Mouse (Mus musculus) small intestine, adult 2 months (tissue): ENCODE data around the gene Cd209g. TPM values are rescaled to one million over a fixed set of nuclear protein-coding genes. Genes with fewer than 3 reads are reported as not detected.
A peak's percentile ranks its signal among the peaks of the same experiment; 100 is the strongest.

Experiments
- H3K27ac ChIP-seq: fragments of 200-500 bp; 2 replicates; pipeline ENCODE4 v1.5.1; 2012; ENCODE audit warnings: low read depth, low read length, control low read depth, inconsistent platforms; ENCODE audit not compliant: insufficient read depth
- H3K27me3 ChIP-seq: fragments of 200-500 bp; 2 replicates; pipeline ENCODE4 v1.6.1; 2012; ENCODE audit warnings: mild to moderate bottlenecking, moderate library complexity, low read length, inconsistent platforms; ENCODE audit not compliant: control insufficient read depth, insufficient read depth
- H3K36me3 ChIP-seq: fragments of 200-500 bp; 2 replicates; pipeline ENCODE4 v1.6.1; 2012; ENCODE audit warnings: mild to moderate bottlenecking, low read length, control low read depth, inconsistent platforms; ENCODE audit not compliant: control insufficient read depth, insufficient read depth
- H3K4me1 ChIP-seq: fragments of 200-500 bp; 2 replicates; pipeline ENCODE4 v1.6.1; 2012; ENCODE audit warnings: low read length, inconsistent platforms, mixed read lengths; ENCODE audit not compliant: control insufficient read depth, insufficient read depth, insufficient read length
- H3K4me3 ChIP-seq: fragments of 200-500 bp; 2 replicates; pipeline ENCODE4 v1.5.1; 2012; ENCODE audit warnings: low read depth, mild to moderate bottlenecking, control low read depth, inconsistent platforms, low read length, moderate library complexity
- CTCF ChIP-seq: fragments of 200-500 bp; IDR thresholded peaks from 2 replicates; pipeline ENCODE4 v1.5.1; 2012; ENCODE audit warnings: low read depth, mild to moderate bottlenecking, control low read depth, inconsistent platforms, low read length, moderate library complexity, mixed read lengths; ENCODE audit not compliant: insufficient replicate concordance, insufficient read length; ENCODE audit errors: extremely low read depth
- POLR2A ChIP-seq: fragments of 200-500 bp; IDR thresholded peaks from 2 replicates; pipeline ENCODE4 v1.6.1; 2012; ENCODE audit warnings: low read depth, mild to moderate bottlenecking, control low read depth, inconsistent platforms, low read length, moderate library complexity
- WGBS: fragments of 180-500 bp; shearing (Covaris S2); methylation state at CpG from one replicate; pipeline ENCODE4 v1.1.7; 2018; 5-methylcytosine and 5-hydroxymethylcytosine counted together
- polyA plus RNA-seq: library from polyadenylated mRNA; depleted of rRNA; stranded (reverse); fragments of >200 nt; gene quantifications from 2 replicates; pipeline ENCODE4 v1.2.3, GENCODE M21; 2012

Cd209g gene
- polyA plus RNA-seq, 1 experiment, result not detected

DNA sequence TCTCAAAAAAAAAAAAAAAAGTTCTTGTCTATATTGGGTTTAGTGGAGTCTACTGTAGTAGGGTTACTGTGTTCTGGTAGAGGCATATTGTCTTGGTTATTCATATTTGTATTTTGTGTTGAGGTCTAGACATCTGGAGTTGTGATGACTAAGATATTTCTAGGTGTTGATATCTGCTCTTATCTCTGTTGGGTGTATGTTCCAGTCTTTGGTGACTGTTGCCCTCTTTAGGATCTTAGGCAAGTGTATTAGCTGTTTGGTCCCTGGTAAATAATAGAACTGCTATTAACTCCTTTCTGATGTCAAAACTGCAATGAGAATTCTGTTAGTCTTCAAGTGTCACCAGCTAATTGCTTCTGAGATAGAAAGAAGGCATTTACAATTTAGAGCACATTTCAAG is 21.0 kb downstream of the Cd209g start:
- H3K4me1 ChIP-seq, result no peaks in the 10 kb centered on the region
- TF ChIP-seq CTCF, result no peak
- TF ChIP-seq POLR2A, result no peak
- H3K27ac ChIP-seq, result no peak overlapping the region
- H3K4me3 ChIP-seq, result no peak overlapping the region
- no peaks in the 10 kb centered on the region for H3K36me3 ChIP-seq
- peaks cover 15% of the 10 kb centered on the region for H3K27me3 ChIP-seq

DNA sequence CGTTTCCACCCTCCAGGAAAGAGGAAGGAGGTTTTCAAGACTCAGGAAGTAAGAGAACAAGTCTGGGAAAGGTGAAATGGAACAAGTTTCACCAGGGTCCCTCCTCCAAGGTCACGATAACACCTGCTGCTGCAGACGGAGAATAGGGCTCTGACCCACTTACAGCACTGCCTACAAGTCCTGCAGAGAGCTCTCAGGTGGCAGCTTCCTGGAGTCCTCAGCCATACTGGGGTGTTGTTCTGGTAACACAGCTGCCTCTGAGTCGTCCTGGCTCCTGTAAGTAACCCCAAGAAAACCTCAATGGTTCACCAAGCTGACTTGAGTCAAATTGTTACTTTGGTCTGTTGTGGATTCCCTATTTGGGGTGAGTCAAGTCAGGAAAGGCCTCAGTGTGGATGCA is 28.9 kb downstream of the Cd209g start:
- H3K4me3 ChIP-seq, result no peak overlapping the region
- 39% methylated on average over 4 of the region's 4 CpGs for WGBS
- peaks cover 9% of the 10 kb centered on the region for H3K27me3 ChIP-seq
- H3K4me1 ChIP-seq, result no peaks in the 10 kb centered on the region
- no peak for TF ChIP-seq CTCF
- TF ChIP-seq POLR2A, result no peak
- no peak overlapping the region for H3K27ac ChIP-seq
- no peaks in the 10 kb centered on the region for H3K36me3 ChIP-seq

DNA sequence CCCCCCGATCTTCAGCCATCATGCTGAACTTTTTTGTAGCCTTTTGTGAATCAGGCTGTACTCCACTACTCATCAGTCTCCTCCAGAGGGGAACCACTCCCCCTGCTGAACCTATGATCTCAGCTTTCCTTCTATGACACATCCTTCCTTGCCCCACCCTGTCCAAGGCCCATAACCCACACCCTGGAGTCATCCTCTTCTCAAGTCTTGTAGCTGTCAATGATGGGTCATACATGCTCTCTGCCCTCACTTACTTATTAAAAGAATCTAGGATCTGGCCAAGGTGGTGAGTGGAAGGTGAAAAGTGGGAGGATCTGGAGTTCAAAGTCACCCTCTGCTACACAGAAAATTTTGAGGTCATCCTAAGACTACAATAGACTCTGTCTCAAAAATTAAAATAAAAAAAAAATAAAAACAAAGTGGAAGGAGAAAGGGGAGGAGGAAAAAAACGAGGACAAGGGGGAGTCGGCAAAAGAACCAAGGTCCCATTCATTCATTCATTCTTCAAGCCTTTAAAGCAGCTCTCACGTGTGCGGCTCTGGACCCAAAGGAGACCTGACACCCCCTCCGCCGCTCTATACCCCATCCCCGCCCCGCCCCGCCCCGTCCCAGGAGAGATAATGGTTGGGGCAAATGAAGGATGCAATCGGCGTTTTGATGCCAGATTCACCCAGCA is 31.4 kb downstream of the Cd209g start:
- H3K36me3 ChIP-seq, result no peaks in the 10 kb centered on the region
- TF ChIP-seq CTCF (no peak), POLR2A (no peak)
- WGBS, result 8% methylated on average over 13 of the region's 13 CpGs
- peak overlapping the region; percentile 64 for H3K4me3 ChIP-seq
- H3K27me3 ChIP-seq, result peaks cover 9% of the 10 kb centered on the region; the same call in 1 of the 2 replicates
- no peaks in the 10 kb centered on the region for H3K4me1 ChIP-seq
- no peak overlapping the region for H3K27ac ChIP-seq

DNA sequence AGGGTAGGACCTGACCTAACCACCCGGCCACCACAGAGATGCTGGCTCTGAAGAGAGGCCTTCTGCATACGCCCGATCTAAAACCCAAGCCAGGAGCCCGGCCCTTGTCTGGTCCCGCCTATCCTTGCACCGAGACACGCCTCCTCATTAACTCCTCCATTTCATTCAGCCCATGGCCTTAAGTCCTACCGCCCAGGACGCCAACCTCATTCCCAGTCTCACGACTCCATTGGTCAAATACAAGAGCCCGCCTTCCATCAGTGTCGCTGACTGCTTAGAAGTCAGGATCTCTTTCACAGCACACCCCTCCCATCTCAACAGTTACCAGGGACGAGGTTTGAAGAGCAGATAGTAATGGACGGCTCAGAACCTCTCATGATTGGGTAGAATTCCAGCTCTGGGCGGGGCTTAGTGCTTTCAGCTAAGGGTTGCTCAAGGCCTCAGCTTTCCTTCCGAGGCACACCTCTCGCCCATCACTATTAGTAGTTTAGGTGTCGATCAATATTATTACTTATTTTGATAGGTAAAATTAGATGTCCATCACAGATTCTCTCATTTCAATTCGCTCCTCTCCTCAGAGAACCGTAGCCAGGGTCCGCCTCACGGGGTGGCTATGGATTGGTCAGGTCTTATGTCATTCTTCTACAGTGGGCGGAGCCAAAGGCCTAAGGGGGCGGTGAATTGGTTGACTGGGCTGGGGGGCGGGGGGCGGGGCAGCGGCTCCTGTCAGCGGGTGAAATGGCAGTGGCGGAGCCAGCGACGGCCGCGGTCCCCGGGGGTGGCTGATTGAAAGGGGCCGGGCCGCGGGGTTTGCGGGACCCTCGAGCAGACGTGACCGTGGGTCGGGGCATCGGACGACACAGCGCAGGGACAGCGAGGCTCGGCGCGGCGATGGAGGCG is 32.2 kb downstream of the Cd209g start, which contains the start of gene Evi5l:
Gene Evi5l (plus strand): TSS at position 716 of the 900 bp plus-strand sequence.
- no peak for TF ChIP-seq CTCF
- TF ChIP-seq POLR2A, result no peak
- WGBS, result under 1% methylated on average over 50 of the region's 51 CpGs
- H3K4me1 ChIP-seq, result no peaks in the 10 kb centered on the region

DNA sequence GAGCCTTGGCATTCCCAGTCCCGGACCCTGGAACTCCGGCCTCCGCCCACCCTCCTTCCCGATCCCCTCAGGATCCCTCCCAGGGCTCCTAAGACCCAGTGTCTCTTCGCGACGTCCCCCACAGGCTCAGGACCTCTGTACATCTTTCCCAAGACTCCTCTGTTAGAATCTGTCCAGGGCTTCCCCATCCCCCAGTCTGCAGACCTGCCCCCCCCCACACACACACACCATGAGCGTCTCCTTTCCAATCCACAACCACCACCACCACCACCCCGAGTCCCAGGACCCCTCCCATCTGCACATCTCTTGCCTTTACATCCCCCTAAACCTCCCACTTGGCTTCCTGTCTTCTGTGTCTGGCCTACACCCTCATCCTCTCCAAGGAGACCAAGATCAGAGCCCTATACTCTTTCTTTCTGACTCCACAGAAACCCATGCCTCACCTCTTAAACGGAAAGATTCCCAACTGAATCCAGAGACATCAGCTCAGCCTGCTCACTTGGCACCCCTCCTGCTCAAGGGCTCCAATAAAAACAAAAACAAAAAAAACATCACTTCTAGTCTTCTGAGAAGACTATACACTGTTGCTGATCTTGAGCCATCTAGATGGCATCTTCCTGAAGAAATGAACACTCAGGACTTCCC is 33.1 kb downstream of the Cd209g start:
- TF ChIP-seq POLR2A (no peak), CTCF (no peak)
- peak overlapping the region; percentile 84 for H3K4me3 ChIP-seq
- 0 out of 2 replicates have a peak, but pooled peaks cover 5% of the 10 kb centered on the region for H3K27me3 ChIP-seq
- H3K4me1 ChIP-seq, result no peaks in the 10 kb centered on the region
- no peaks in the 10 kb centered on the region for H3K36me3 ChIP-seq
- 15% methylated on average over 10 of the region's 10 CpGs for WGBS
- H3K27ac ChIP-seq, result no peak overlapping the region

More for the DNA sequence above, 32.2 kb downstream of the Cd209g start, which contains the start of gene Evi5l:
- Histone ChIP-seq H3K4me3 (peak within 1 kb of the TSS; percentile 84), H3K27me3 (0 out of 2 replicates have a peak, but pooled peaks cover 5% of the 10 kb centered on the region), H3K27ac (no peak within 1 kb of the TSS), H3K36me3 (no peaks in the 10 kb centered on the region)

DNA sequence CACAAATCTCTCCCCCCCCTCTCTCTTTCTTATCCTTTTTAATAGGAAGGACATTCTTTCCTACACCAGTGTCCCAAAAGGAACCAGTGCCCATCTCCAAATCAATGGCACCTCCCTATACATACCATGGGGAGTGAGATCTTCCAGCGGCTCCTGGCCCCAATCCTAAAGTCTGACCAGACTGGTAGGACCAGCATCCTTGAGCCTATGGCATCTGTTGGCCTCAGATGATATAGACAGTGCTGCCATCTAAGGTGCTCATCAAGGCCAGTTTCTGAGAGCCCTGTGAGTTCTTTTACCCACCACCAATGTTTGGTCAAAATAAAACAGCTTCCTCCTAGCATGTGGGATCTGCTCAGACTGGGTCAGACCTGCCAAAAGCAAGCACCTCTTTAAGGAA is 34.0 kb downstream of the Cd209g start:
- 91% methylated on average over 1 of the region's 1 CpGs for WGBS
- no peaks in the 10 kb centered on the region for H3K4me1 ChIP-seq
- TF ChIP-seq POLR2A (no peak), CTCF (no peak)

DNA sequence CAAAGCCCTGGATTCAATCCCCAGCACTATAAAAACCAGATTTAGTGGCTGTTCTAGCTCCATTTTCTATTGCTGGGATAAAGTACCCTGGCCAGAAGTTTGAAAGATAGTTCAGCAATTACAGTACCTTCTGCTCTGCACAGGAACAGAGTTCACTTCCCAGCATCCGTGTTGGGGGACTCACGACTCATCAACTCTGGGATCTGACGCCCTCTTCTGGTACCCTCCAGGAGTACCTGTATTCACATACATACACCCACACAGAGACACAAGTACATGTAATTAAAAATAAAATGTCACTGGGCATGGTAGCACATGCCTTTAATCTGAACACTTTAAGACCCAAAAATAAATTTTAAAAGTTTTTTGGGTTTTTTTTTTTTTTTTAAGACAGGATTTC is 38.6 kb downstream of the Cd209g start:
- WGBS, result 85% methylated on average over 3 of the region's 3 CpGs
- Histone ChIP-seq H3K27me3 (no peaks in the 10 kb centered on the region), H3K4me1 (no peaks in the 10 kb centered on the region), H3K27ac (no peak overlapping the region), H3K36me3 (no peaks in the 10 kb centered on the region), H3K4me3 (no peak overlapping the region)
- TF ChIP-seq CTCF, result no peak
- TF ChIP-seq POLR2A, result no peak

More for the DNA sequence above, 34.0 kb downstream of the Cd209g start:
- Histone ChIP-seq H3K27ac (no peak overlapping the region), H3K36me3 (no peaks in the 10 kb centered on the region), H3K4me3 (no peak overlapping the region), H3K27me3 (0 out of 2 replicates have a peak, but pooled peaks cover 5% of the 10 kb centered on the region)
